Mouse (Mus musculus) myocyte (in vitro differentiated cells): Measurements from ENCODE around the gene Top2a. TPM values are rescaled to one million over a fixed set of nuclear protein-coding genes. Genes with fewer than 3 reads are reported as not detected.

Experiments used
- H3K27me3 ChIP-seq: one replicate; pipeline ENCODE4 v1.6.1; 2011; ENCODE audit not compliant: control insufficient read depth, insufficient read depth, insufficient read length
- H3K36me3 ChIP-seq: one replicate; pipeline ENCODE4 v1.6.1; 2011; ENCODE audit not compliant: control insufficient read depth, insufficient read depth
- H3K4me2 ChIP-seq: one replicate; pipeline ENCODE4 v1.6.1; 2011; ENCODE audit warnings: low read depth, control low read depth
- H3K4me3 ChIP-seq: one replicate; pipeline ENCODE4 v1.5.1; 2011; ENCODE audit warnings: mild to moderate bottlenecking, control low read depth, moderate library complexity
- H3K79me2 ChIP-seq: one replicate; pipeline ENCODE4 v1.6.1; 2011; ENCODE audit not compliant: control insufficient read depth, insufficient read depth
- H3ac ChIP-seq: one replicate; pipeline ENCODE4 v1.6.1; 2011; ENCODE audit not compliant: control insufficient read depth, insufficient read length
- CEBPB ChIP-seq: IDR thresholded peaks from 2 replicates; pipeline ENCODE4 v1.6.1; 2011; ENCODE audit warnings: mild to moderate bottlenecking, moderate library complexity; ENCODE audit not compliant: poor library complexity, insufficient read depth, severe bottlenecking
- E2F4 ChIP-seq: IDR thresholded peaks from one replicate; pipeline ENCODE4 v1.6.1; 2011; ENCODE audit warnings: mild to moderate bottlenecking, control low read depth, moderate library complexity; ENCODE audit not compliant: insufficient read depth
- MAX ChIP-seq: IDR thresholded peaks from one replicate; pipeline ENCODE4 v1.6.1; 2011; ENCODE audit warnings: low read depth, mild to moderate bottlenecking, control low read depth
- MYOD1 ChIP-seq, 3 experiments: IDR thresholded peaks; one replicate each; pipeline ENCODE4 v1.6.1; 2011; ENCODE audit warnings: control low read depth in 2 of 3, low read depth in 2 of 3, mild to moderate bottlenecking in 2 of 3, moderate library complexity in 1 of 3; ENCODE audit not compliant: insufficient read length in 2 of 3, control insufficient read depth in 1 of 3
- MYOG ChIP-seq, 3 experiments: IDR thresholded peaks; one replicate each; pipeline ENCODE4 v1.6.1; 2011; ENCODE audit warnings: control low read depth in 2 of 3, low read depth in 2 of 3, mild to moderate bottlenecking in 2 of 3; ENCODE audit not compliant: insufficient read length in 2 of 3, control insufficient read depth in 1 of 3, insufficient read depth in 1 of 3
- POLR2A ChIP-seq: IDR thresholded peaks from one replicate; pipeline ENCODE4 v1.6.1; 2011; ENCODE audit warnings: low read depth, mild to moderate bottlenecking, control low read depth, moderate library complexity; ENCODE audit not compliant: insufficient read length
- POLR2AphosphoS2 ChIP-seq: IDR thresholded peaks from one replicate; pipeline ENCODE4 v1.6.1; 2011; ENCODE audit warnings: low read depth, control low read depth; ENCODE audit not compliant: insufficient read length
- REST ChIP-seq: IDR thresholded peaks from one replicate; pipeline ENCODE4 v1.6.1; 2011; ENCODE audit warnings: mild to moderate bottlenecking, control low read depth, moderate library complexity; ENCODE audit not compliant: insufficient read depth, insufficient read length
- SRF ChIP-seq: IDR thresholded peaks from one replicate; pipeline ENCODE4 v1.6.1; 2011; ENCODE audit warnings: low read depth; ENCODE audit not compliant: control insufficient read depth, insufficient read length
- TCF12 ChIP-seq: IDR thresholded peaks from one replicate; pipeline ENCODE4 v1.6.1; 2011; ENCODE audit warnings: mild to moderate bottlenecking, control low read depth; ENCODE audit not compliant: poor library complexity, insufficient read depth, severe bottlenecking
- TCF3 ChIP-seq: IDR thresholded peaks from one replicate; pipeline ENCODE4 v1.6.1; 2011; ENCODE audit warnings: low read depth, control low read depth; ENCODE audit not compliant: insufficient read length
- USF1 ChIP-seq: IDR thresholded peaks from one replicate; pipeline ENCODE4 v1.6.1; 2011; ENCODE audit warnings: low read depth, mild to moderate bottlenecking, control low read depth, moderate library complexity
- polyA plus RNA-seq: library from polyadenylated mRNA; unstranded; fragments of >200 nt; fragmentation: generic; extraction: Trizol; gene quantifications from one replicate; pipeline ENCODE4 v1.2.1, GENCODE M21; 2012; ENCODE audit warnings: missing spikeins

Top2a gene
- polyA plus RNA-seq, 1 experiment: 39.9 TPM

GRCm38 (mm10) chr11:98974213-98974612, 49.8 kb downstream of the Top2a start:
- H3K27me3 ChIP-seq: no peaks in the 10 kb centered on the region
- H3K79me2 ChIP-seq: no peaks in the 10 kb centered on the region
- H3K36me3 ChIP-seq: peaks cover 24% of the 10 kb centered on the region
- H3K4me3 ChIP-seq: no peak overlapping the region
- no peak overlapping the region for H3K4me2 ChIP-seq
- TF ChIP-seq REST (no peak), MAX (no peak), POLR2AphosphoS2 (peak; percentile 19), SRF (no peak)
- H3ac ChIP-seq: no peak overlapping the region

GRCm38 (mm10) chr11:98973584-98973983, 50.4 kb downstream of the Top2a start:
- H3ac ChIP-seq: no peak overlapping the region
- H3K4me2 ChIP-seq: no peak overlapping the region
- no peaks in the 10 kb centered on the region for H3K79me2 ChIP-seq
- TF ChIP-seq REST: no peak
- peaks cover 24% of the 10 kb centered on the region for H3K36me3 ChIP-seq
- no peak overlapping the region for H3K4me3 ChIP-seq
- H3K27me3 ChIP-seq: no peaks in the 10 kb centered on the region

GRCm38 (mm10) chr11:98972801-98973360, 51.1 kb downstream of the Top2a start:
- H3K79me2 ChIP-seq: peaks cover 2% of the 10 kb centered on the region
- H3ac ChIP-seq: no peak overlapping the region
- no peak overlapping the region for H3K4me3 ChIP-seq
- H3K4me2 ChIP-seq: no peak overlapping the region
- no peaks in the 10 kb centered on the region for H3K27me3 ChIP-seq
- peaks cover 24% of the 10 kb centered on the region for H3K36me3 ChIP-seq
- TF ChIP-seq MYOD1 (IDR thresholded peaks at IDR 0.05; ENCODE audit: control insufficient read depth in 1 of 3, insufficient read length in 2 of 3, low read depth in 2 of 3) (no peak), POLR2AphosphoS2 (peak; percentile 38), MAX (no peak)

- Histone ChIP-seq H3K27me3 (no peaks in the 10 kb centered on the region), H3K4me2 (no peak overlapping the region), H3K79me2 (peaks cover 8% of the 10 kb centered on the region), H3K36me3 (peaks cover 24% of the 10 kb centered on the region), H3ac (no peak overlapping the region), H3K4me3 (no peak overlapping the region)
- TF ChIP-seq MAX (no peak), SRF (no peak), CEBPB (no peak), USF1 (no peak), POLR2AphosphoS2 (no peak), REST (no peak), TCF12 (no peak), MYOG (IDR thresholded peaks at IDR 0.05; ENCODE audit: control insufficient read depth in 1 of 3, insufficient read depth in 1 of 3, insufficient read length in 2 of 3, low read depth in 2 of 3) (no peak), E2F4 (no peak), TCF3 (no peak), POLR2A (no peak), MYOD1 (IDR thresholded peaks at IDR 0.05; ENCODE audit: control insufficient read depth in 1 of 3, insufficient read length in 2 of 3, low read depth in 2 of 3) (no peak)
These were observed 51.8 kb downstream of the Top2a start for GRCm38 (mm10) chr11:98972215-98972614.

GRCm38 (mm10) chr11:98971316-98972031, 52.5 kb downstream of the Top2a start:
- Histone ChIP-seq H3K27me3 (no peaks in the 10 kb centered on the region), H3K4me3 (no peak overlapping the region), H3ac (no peak overlapping the region), H3K79me2 (peaks cover 11% of the 10 kb centered on the region), H3K36me3 (peaks cover 24% of the 10 kb centered on the region), H3K4me2 (no peak overlapping the region)
- TF ChIP-seq MAX (no peak), MYOD1 (IDR thresholded peaks at IDR 0.05; ENCODE audit: control insufficient read depth in 1 of 3, insufficient read length in 2 of 3, low read depth in 2 of 3) (no peak), CEBPB (no peak), POLR2AphosphoS2 (no peak), REST (no peak), MYOG (IDR thresholded peaks at IDR 0.05; ENCODE audit: control insufficient read depth in 1 of 3, insufficient read depth in 1 of 3, insufficient read length in 2 of 3, low read depth in 2 of 3) (no peak), TCF3 (no peak), USF1 (no peak), POLR2A (no peak), TCF12 (no peak), SRF (no peak)
